Mouse (Mus musculus) liver, embryonic 15.5 days (tissue): Measurements from ENCODE around the gene Lyl1. TPM values are rescaled to one million over a fixed set of nuclear protein-coding genes. Genes with fewer than 3 reads are reported as not detected.

ENCODE experiments used
- ATAC-seq: fragments of 200-750 bp; cut with Nextera tagmentation; 2 replicates; pipeline ENCODE4 v1.8.0; 2017; ENCODE audit warnings: moderate number of reproducible peaks, mild to moderate bottlenecking, moderate library complexity; ENCODE audit not compliant: insufficient read depth
- H3K27ac ChIP-seq: fragments of 300-500 bp; sonication (generic); replicated peaks from 2 replicates; pipeline ENCODE4 v1.5.1; 2015; ENCODE audit warnings: mild to moderate bottlenecking, inconsistent platforms
- H3K27me3 ChIP-seq: fragments of 300-500 bp; sonication (generic); 2 replicates; pipeline ENCODE4 v1.6.1; 2015; ENCODE audit warnings: mild to moderate bottlenecking, inconsistent platforms
- H3K36me3 ChIP-seq: fragments of 300-500 bp; sonication (generic); replicated peaks from 2 replicates; pipeline ENCODE4 v1.6.1; 2015; ENCODE audit warnings: moderate library complexity, mild to moderate bottlenecking, inconsistent platforms
- H3K4me1 ChIP-seq: fragments of 300-500 bp; sonication (generic); replicated peaks from 2 replicates; pipeline ENCODE4 v1.6.1; 2015; ENCODE audit warnings: inconsistent platforms
- H3K4me2 ChIP-seq: fragments of 300-500 bp; sonication (generic); 2 replicates; pipeline ENCODE4 v1.6.1; 2015; ENCODE audit warnings: moderate library complexity, mild to moderate bottlenecking, inconsistent platforms
- H3K4me3 ChIP-seq: fragments of 300-500 bp; sonication (generic); replicated peaks from 2 replicates; pipeline ENCODE4 v1.5.1; 2015; ENCODE audit warnings: mild to moderate bottlenecking, inconsistent platforms
- H3K9ac ChIP-seq: fragments of 300-500 bp; sonication (generic); 2 replicates; pipeline ENCODE4 v1.6.1; 2015; ENCODE audit warnings: moderate library complexity, mild to moderate bottlenecking, inconsistent platforms
- H3K9me3 ChIP-seq: fragments of 300-500 bp; sonication (generic); replicated peaks from 2 replicates; pipeline ENCODE4 v1.6.1; 2016; ENCODE audit warnings: inconsistent platforms
- WGBS: fragments of 180-500 bp; shearing (Covaris S2); methylation state at CpG from one replicate; pipeline ENCODE4 v1.1.7; 2015; ENCODE audit warnings: mixed read lengths; ENCODE audit not compliant: insufficient replicate concordance; 5-methylcytosine and 5-hydroxymethylcytosine counted together
- polyA plus RNA-seq: library from polyadenylated mRNA; unstranded; fragments of >200 nt; fragmentation: Nextera tagmentation; extraction: Ambion mirVana; gene quantifications from 2 replicates; pipeline ENCODE4 v1.2.1, GENCODE M21; 2015

Lyl1 gene
- polyA plus RNA-seq, 1 experiment from 2014 or later, result 55.3 TPM

DNA sequence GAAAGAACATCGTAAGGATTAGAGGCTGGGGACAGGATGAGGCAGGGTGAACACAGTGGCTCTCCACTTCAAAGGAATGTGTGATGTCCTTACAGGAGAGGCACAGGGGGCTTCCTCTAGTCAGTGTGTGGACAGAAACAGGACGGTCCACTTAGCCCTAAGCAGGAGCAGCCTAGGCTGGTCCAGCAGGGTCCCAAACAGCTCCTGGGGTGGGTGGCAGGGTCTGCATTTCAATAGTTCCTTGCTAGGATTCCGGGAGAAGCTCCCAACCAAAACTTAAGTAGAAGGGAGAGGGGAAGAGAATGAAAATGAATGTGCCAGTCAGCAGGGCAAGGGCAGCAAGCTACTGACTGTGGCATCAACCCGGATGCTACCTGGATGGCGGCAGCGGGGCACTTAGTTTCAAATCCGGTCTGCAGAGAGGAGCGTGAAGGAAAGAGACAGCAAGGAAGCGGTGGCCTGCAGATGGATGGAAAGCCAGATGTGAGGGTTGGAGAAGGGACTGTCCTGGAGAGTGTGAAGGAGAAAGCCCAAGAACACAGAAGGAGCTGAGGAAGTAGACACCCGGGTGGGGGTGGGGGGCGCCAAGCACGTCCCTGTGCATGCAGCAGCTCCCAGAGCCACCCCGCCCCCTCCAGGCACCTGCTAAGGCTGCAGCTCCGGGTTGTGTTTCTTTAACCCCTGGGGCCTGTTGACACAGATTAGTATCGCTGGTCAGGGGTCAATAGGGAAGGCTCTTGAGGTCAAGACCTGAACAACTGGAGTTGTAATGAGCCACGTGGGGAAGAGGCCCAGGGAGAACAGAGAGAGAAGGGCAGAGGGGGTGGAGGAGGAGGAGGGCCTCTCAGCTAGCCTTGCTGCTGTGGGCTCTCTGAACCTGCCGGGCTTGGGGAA is 44.0 kb downstream of the Lyl1 start:
- peak; percentile 43 for ATAC-seq
- Histone ChIP-seq H3K4me3 (no peak overlapping the region), H3K36me3 (no peaks in the 10 kb centered on the region), H3K9ac (no peak overlapping the region), H3K27ac (no peak overlapping the region), H3K4me1 (peaks cover 61% of the 10 kb centered on the region), H3K4me2 (peak overlapping the region; percentile 25), H3K27me3 (peaks cover 50% of the 10 kb centered on the region), H3K9me3 (no peaks in the 10 kb centered on the region)
- WGBS, result 26% methylated on average over 17 of the region's 17 CpGs

DNA sequence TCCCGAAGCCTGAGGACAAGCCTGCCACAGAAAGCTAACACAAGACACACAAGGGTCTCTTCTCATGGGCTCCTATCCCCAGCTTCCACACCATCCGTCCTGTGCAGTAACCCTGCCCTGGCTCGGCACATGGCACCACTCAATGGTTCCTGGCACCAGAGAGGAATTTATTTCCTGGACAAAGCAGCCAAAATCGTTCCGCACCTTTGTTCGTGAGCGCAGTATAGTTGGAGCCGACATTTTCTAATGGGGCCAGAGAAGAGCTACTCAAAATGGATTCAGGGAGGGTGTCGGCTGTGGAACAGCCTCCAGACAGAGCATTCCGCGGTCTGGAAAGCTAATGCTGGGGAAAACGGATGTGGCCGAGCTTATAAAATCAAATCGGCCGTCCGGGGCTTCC is 48.3 kb downstream of the Lyl1 start:
- H3K4me3 ChIP-seq, result no peak overlapping the region
- no peaks in the 10 kb centered on the region for H3K9me3 ChIP-seq
- peaks cover 36% of the 10 kb centered on the region for H3K4me1 ChIP-seq
- H3K27ac ChIP-seq, result no peak overlapping the region
- H3K36me3 ChIP-seq, result no peaks in the 10 kb centered on the region
- WGBS, result 79% methylated on average over 16 of the region's 16 CpGs
- no peak overlapping the region for H3K9ac ChIP-seq
- H3K4me2 ChIP-seq, result no peak overlapping the region
- no peak for ATAC-seq
- peaks cover 23% of the 10 kb centered on the region; the same call in 1 of the 2 replicates for H3K27me3 ChIP-seq

DNA sequence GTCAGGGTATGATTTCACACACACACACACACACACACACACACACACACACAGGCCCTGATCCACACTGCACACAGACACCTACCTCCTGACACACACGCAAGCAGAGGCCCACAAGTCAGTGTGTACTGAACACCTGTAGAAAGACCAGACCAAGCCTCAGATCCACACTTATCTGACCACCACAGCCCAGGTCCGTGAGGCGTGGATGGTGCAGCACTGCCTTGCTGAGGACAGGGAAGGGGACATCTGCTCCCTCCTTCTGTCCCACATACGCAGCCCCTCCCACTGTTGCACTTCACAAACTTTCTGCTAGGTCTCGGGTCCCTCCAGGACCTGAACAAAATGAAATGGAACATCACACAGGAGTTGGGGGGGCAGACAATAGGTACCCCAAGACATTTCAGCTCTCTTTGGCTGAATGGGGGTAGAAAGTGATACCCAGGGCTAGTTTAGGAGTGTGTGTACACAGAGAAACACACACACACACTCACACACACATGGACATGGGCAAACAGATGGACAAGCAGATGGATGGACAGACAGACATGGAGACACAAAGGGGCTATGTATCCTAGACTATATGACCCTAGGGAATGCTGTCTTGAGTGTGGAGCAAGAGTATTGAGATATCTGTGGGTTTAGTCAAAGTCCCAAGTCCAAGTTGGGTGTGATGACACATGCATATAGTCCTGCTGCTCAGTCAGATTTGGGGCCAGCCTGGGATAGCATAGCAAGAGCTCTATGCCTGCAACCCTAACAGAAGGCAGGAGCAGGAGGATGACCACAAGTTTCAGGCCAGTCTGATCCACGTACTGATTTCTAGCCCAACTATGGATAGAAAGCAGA is 51.7 kb downstream of the Lyl1 start:
- Histone ChIP-seq H3K4me3 (no peak overlapping the region), H3K4me1 (peaks cover 16% of the 10 kb centered on the region), H3K27ac (no peak overlapping the region), H3K36me3 (no peaks in the 10 kb centered on the region), H3K27me3 (peaks cover 10% of the 10 kb centered on the region; the same call in 1 of the 2 replicates), H3K9me3 (no peaks in the 10 kb centered on the region), H3K9ac (no peak overlapping the region), H3K4me2 (no peak overlapping the region)
- 0 out of 2 replicates have a peak, but pooled peaks have one; percentile 18 for ATAC-seq
- 50% methylated on average over 6 of the region's 6 CpGs for WGBS

Other genes starting within 250 kb of the Lyl1 start
- gene Ier2, start 38.6 kb upstream of the Lyl1 start, polyA plus RNA-seq, result 22.8 and 23.1 TPM in 2 replicates
- 27.9 and 36.1 TPM in 2 replicates for gene Trmt1, start 15.2 kb upstream of the Lyl1 start, polyA plus RNA-seq
- gene Nacc1, start 13.6 kb upstream of the Lyl1 start, polyA plus RNA-seq, result 6.2 and 7.2 TPM in 2 replicates
- gene G430095P16Rik, start 21.6 kb downstream of the Lyl1 start, polyA plus RNA-seq, result 8.1 and 8.7 TPM in 2 replicates
- gene Nfix, start 98.9 kb downstream of the Lyl1 start, polyA plus RNA-seq, result 2.1 and 2.8 TPM in 2 replicates
- gene Dand5, start 121.4 kb downstream of the Lyl1 start, polyA plus RNA-seq, result 2.9 and 3.4 TPM in 2 replicates
- gene Gadd45gip1, start 130.1 kb downstream of the Lyl1 start, polyA plus RNA-seq, result 42.4 and 44.9 TPM in 2 replicates
- gene Rad23a, start 139.2 kb downstream of the Lyl1 start, polyA plus RNA-seq, result 293 and 323 TPM in 2 replicates
- gene Calr, start 145.5 kb downstream of the Lyl1 start, polyA plus RNA-seq, result 471 and 504 TPM in 2 replicates
- 58.8 and 61.9 TPM in 2 replicates for gene Farsa, start 155.5 kb downstream of the Lyl1 start, polyA plus RNA-seq
- 50.1 and 55.0 TPM in 2 replicates for gene Syce2, start 170.7 kb downstream of the Lyl1 start, polyA plus RNA-seq
- 55.1 and 67.9 TPM in 2 replicates for gene Gcdh, start 192.5 kb downstream of the Lyl1 start, polyA plus RNA-seq
- gene Klf1, start 200.5 kb downstream of the Lyl1 start, polyA plus RNA-seq, result 443 and 534 TPM in 2 replicates
- gene Dnase2a, start 207.1 kb downstream of the Lyl1 start, polyA plus RNA-seq, result 11.4 and 12.7 TPM in 2 replicates
- 0.06 and 0.23 TPM in 2 replicates for gene Mast1, start 235.9 kb downstream of the Lyl1 start, polyA plus RNA-seq
- gene Rtbdn, start 245.5 kb downstream of the Lyl1 start, polyA plus RNA-seq, result 0.18 and 0.40 TPM in 2 replicates